Mouse (Mus musculus) ovary, postnatal 10 days (tissue): ENCODE measurements around the gene Aaas.
A peak's percentile ranks its signal among the peaks of the same experiment; 100 is the strongest.

ENCODE experiments used
- DNase-seq: peaks from one replicate; pipeline ENCODE4 v3.0.0; 2022; ENCODE audit warnings: low spot score

Aaas gene

GRCm38 (mm10) chr15:102350138-102350941, at the start of gene Aaas:
Gene Aaas (minus strand): TSS chr15:102350771.
- peak; percentile 85 for DNase-seq

- DNase-seq = peak; percentile 75
Measured at GRCm38 (mm10) chr15:102399229-102400221, 49.0 kb upstream of the Aaas start.

GRCm38 (mm10) chr15:102398629-102399028, 48.1 kb upstream of the Aaas start:
- no peak for DNase-seq

- no peak for DNase-seq
Measured at GRCm38 (mm10) chr15:102395061-102395460, 44.5 kb upstream of the Aaas start.

GRCm38 (mm10) chr15:102393584-102394014, 43.0 kb upstream of the Aaas start:
- no peak for DNase-seq

GRCm38 (mm10) chr15:102392520-102392919, 41.9 kb upstream of the Aaas start:
- no peak for DNase-seq

GRCm38 (mm10) chr15:102388942-102389341, 38.4 kb upstream of the Aaas start:
- DNase-seq = no peak

- no peak for DNase-seq
Measured at GRCm38 (mm10) chr15:102386640-102387039, 36.1 kb upstream of the Aaas start.

GRCm38 (mm10) chr15:102383671-102384070, 33.1 kb upstream of the Aaas start:
- DNase-seq = no peak

- peak; percentile 81 for DNase-seq
Measured at GRCm38 (mm10) chr15:102381575-102381974, 31.0 kb upstream of the Aaas start.

GRCm38 (mm10) chr15:102377810-102378262, 27.3 kb upstream of the Aaas start:
- DNase-seq = no peak

GRCm38 (mm10) chr15:102377163-102377543, 26.6 kb upstream of the Aaas start:
- DNase-seq = peak; percentile 78

GRCm38 (mm10) chr15:102376453-102377162, 26.0 kb upstream of the Aaas start:
- no peak for DNase-seq

- DNase-seq = no peak
Measured at GRCm38 (mm10) chr15:102370727-102371126, 20.2 kb upstream of the Aaas start.

GRCm38 (mm10) chr15:102369972-102370371, 19.4 kb upstream of the Aaas start:
- no peak for DNase-seq

GRCm38 (mm10) chr15:102366733-102367344, 16.3 kb upstream of the Aaas start, which contains the start of gene Sp7:
Gene Sp7 (minus strand): TSS chr15:102367182.
- DNase-seq = no peak

GRCm38 (mm10) chr15:102366238-102366637, 15.7 kb upstream of the Aaas start:
- DNase-seq = no peak

- no peak for DNase-seq
Measured at GRCm38 (mm10) chr15:102364678-102365077, 14.1 kb upstream of the Aaas start.

GRCm38 (mm10) chr15:102362648-102363047, 12.1 kb upstream of the Aaas start:
- no peak for DNase-seq

GRCm38 (mm10) chr15:102358834-102359233, 8.3 kb upstream of the Aaas start:
- DNase-seq = no peak

- DNase-seq = no peak
Measured at GRCm38 (mm10) chr15:102358126-102358525, 7.6 kb upstream of the Aaas start.
